Mouse (Mus musculus): ENCODE data around the gene Igsf8.

Gene Igsf8

GRCm38 (mm10) chr1:172323298-172323697 is 61.9 kb downstream of the Igsf8 start:
- DNase-seq (ENCODE audit: low read depth) = no peak

GRCm38 (mm10) chr1:172323801-172324359 is 62.4 kb downstream of the Igsf8 start:
- DNase-seq (ENCODE audit: low read depth) = no peak

- DNase-seq (ENCODE audit: low read depth) = peak; percentile 53
These were observed 63.3 kb downstream of the Igsf8 start for GRCm38 (mm10) chr1:172324725-172325124.

- DNase-seq (ENCODE audit: low read depth) = no peak
These were observed 64.5 kb downstream of the Igsf8 start for GRCm38 (mm10) chr1:172325680-172326535.

- no peak for DNase-seq (ENCODE audit: low read depth)
These were observed 65.2 kb downstream of the Igsf8 start for GRCm38 (mm10) chr1:172326684-172327083.

GRCm38 (mm10) chr1:172327206-172328001 is 66.0 kb downstream of the Igsf8 start:
- no peak for DNase-seq (ENCODE audit: low read depth)

- no peak for DNase-seq (ENCODE audit: low read depth)
These were observed 66.6 kb downstream of the Igsf8 start for GRCm38 (mm10) chr1:172328041-172328440.

GRCm38 (mm10) chr1:172328461-172328860 is 67.0 kb downstream of the Igsf8 start:
- no peak for DNase-seq (ENCODE audit: low read depth)

- DNase-seq (ENCODE audit: low read depth) = no peak
These were observed 67.7 kb downstream of the Igsf8 start, which contains the start of gene Kcnj9 for GRCm38 (mm10) chr1:172329131-172329530. Gene Kcnj9, minus strand, starts transcription at chr1:172329318.

GRCm38 (mm10) chr1:172329616-172330015 is 68.2 kb downstream of the Igsf8 start:
- no peak for DNase-seq (ENCODE audit: low read depth)

- DNase-seq (ENCODE audit: low read depth) = no peak
These were observed 70.0 kb downstream of the Igsf8 start for GRCm38 (mm10) chr1:172331422-172331947.

- DNase-seq (ENCODE audit: low read depth) = no peak
These were observed 71.5 kb downstream of the Igsf8 start for GRCm38 (mm10) chr1:172332925-172333324.

GRCm38 (mm10) chr1:172333512-172333911 is 72.1 kb downstream of the Igsf8 start:
- DNase-seq (ENCODE audit: low read depth) = no peak

- no peak for DNase-seq (ENCODE audit: low read depth)
These were observed 74.4 kb downstream of the Igsf8 start for GRCm38 (mm10) chr1:172335804-172336203.

GRCm38 (mm10) chr1:172337411-172338185 is 76.2 kb downstream of the Igsf8 start:
- no peak for DNase-seq (ENCODE audit: low read depth)

GRCm38 (mm10) chr1:172340729-172341321 is 79.4 kb downstream of the Igsf8 start, which contains the start of gene Kcnj10:
Gene Kcnj10, plus strand, starts transcription at chr1:172341210.
- DNase-seq (ENCODE audit: low read depth) = no peak

- no peak for DNase-seq (ENCODE audit: low read depth)
These were observed 79.9 kb downstream of the Igsf8 start for GRCm38 (mm10) chr1:172341386-172341785.

GRCm38 (mm10) chr1:172342729-172343128 is 81.3 kb downstream of the Igsf8 start:
- no peak for DNase-seq (ENCODE audit: low read depth)

- DNase-seq (ENCODE audit: low read depth) = no peak
These were observed 82.5 kb downstream of the Igsf8 start for GRCm38 (mm10) chr1:172343914-172344313.

GRCm38 (mm10) chr1:172344820-172345219 is 83.4 kb downstream of the Igsf8 start:
- DNase-seq (ENCODE audit: low read depth) = no peak

GRCm38 (mm10) chr1:172346707-172347106 is 85.3 kb downstream of the Igsf8 start:
- no peak for DNase-seq (ENCODE audit: low read depth)

Data from fibroblast of lung, adult 2 months (primary cell).